Mouse (Mus musculus) erythroid progenitor cell, adult 5-6 weeks (primary cell): Measurements from ENCODE around the gene Rack1. TPM values are rescaled to one million over a fixed set of nuclear protein-coding genes. Genes with fewer than 3 reads are reported as not detected.
"Not testable (repeated sequence)": the region's sequence is repeated elsewhere in the genome, so short reads cannot be mapped to it uniquely, and the experiment has no call there.

Experiments used
- ATAC-seq: replicated peaks from 2 replicates; pipeline ENCODE4 v1.8.0; 2016; ENCODE audit warnings: moderate number of reproducible peaks, mild to moderate bottlenecking, moderate TSS enrichment, inconsistent platforms; ENCODE audit not compliant: poor library complexity, low FRiP score, severe bottlenecking
- total RNA-seq, 2 experiments: library from RNA; stranded (forward) in 1 of 2; stranded (reverse) in 1 of 2; fragments of 150-400 nt in 1 of 2; fragments of 186-747, 209-891 nt in 1 of 2; gene quantifications; 2 replicates each; pipeline versions ENCODE4 v1.2.3 to v1.2.4; 2015 to 2017; ENCODE audit warnings: low replicate concordance in 2 of 2

Rack1 gene
- total RNA-seq (2015; ENCODE audit: low replicate concordance), result 648 and 827 TPM in 2 replicates
- 220 and 369 TPM in 2 replicates for total RNA-seq (2017; ENCODE audit: low replicate concordance)

DNA sequence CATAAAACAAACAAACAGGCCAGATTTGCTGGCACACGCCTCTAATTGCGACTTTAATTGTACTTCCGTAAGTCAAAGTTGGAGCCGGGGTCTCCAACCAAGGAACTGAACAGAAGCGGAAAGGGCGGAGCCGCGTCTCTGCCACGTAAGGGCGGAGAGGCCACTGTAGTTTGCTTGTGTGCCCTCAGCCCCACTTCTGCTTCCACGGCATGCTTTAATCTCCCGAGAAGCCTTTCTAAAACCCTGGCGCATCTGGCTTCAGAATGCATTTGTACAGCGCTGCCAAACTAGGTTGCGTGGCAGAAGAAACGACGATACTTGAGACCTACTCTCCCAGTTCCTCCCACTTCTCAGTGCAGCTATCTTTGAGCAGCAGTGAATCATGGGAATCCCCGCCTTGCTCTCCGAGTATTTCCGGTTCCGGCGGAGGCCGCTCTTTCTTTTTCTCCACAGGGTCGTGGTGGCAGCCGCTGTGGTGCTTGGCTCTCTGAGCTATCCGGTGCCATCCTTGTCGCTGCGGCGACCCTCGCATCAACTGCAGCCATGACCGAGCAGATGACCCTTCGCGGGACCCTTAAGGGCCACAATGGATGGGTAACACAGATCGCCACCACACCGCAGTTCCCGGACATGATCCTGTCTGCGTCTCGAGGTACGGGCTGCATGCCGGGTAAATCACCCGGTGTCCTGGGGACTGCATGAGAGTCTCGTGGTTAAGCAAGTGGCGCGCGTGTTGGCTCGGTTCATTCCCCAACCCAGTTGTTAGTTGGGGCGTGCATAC lies at the start of gene Rack1:
TSS of gene Rack1 (plus strand) at position 412 of the 781 bp plus-strand sequence.
- peak; percentile 94 for ATAC-seq

DNA sequence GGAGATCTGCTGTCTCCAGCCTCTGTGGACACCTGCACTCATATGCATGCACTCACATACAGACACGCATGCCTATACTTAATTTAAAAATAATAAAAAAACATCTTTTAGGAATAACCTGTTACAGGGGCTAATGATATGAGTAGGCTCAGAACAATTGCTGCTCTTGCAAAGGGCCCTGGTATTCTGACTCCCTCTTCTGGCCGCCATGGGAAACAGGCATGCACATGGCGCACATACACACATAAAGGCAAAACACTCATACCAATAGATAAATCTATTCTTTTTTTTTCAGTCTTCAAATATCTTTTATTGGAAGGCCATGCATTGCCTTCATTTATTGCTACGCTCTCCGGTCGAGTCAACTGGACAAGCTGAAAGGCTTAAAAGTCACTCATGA lies 49.7 kb upstream of the Rack1 start:
- ATAC-seq, result no peak

DNA sequence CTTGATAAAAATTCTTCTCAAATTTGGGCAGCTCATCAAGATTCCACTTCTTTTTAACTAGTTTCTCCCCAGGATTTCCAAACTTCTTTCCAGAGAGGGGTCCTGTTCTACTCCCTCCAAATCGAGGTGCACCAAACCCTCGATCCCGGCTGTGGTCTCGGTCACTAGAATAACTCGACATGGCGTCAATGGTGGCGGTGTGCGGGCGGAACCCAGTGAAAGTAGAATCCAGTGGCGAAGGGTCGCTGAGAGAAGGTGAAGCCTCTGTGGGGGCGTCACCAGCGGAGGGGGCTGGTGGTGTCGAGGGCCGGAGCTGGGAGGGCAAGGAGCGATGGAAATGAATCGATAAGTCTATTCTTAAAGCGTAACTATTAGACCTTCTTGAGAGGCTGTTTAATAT lies 46.6 kb upstream of the Rack1 start:
- not testable (repeated sequence) for ATAC-seq

DNA sequence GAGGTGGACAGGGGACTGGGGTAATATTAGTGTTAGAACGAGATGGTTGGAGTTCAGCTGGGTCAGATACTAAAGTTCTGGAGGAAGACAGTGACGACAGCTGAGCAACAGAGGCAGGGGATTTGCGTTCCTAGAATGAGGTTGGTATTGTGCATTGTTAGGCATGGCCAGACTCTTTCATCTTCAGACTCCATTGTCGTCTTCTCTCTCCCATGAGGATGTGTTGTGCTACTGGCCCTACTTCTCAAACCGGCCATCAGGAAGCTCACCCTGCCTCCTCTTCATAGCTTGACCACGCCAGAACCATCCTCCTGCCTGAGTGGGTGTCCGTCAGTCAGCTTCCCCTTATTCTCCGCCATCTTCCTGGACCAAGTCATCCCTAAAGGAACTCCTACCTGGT lies 41.1 kb upstream of the Rack1 start:
- no peak for ATAC-seq

DNA sequence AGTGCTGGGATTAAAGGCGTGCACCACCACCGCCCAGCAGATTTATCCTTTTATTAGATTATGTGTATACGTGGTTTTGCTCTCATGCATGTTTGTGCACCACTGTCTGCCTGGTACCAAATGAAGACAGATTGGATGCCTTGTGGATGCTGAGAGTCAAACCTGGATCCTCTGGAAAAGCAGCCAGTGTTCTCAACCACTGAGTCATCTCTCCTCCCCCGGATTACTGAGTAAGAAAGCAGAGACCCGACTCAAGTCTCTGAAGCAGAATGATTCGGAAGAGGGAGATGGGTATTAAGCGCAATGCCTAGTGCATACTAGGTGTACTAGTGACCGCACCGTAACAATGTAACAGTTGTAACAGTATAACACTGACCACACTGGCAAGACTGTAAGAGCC lies 36.0 kb upstream of the Rack1 start:
- no peak for ATAC-seq

DNA sequence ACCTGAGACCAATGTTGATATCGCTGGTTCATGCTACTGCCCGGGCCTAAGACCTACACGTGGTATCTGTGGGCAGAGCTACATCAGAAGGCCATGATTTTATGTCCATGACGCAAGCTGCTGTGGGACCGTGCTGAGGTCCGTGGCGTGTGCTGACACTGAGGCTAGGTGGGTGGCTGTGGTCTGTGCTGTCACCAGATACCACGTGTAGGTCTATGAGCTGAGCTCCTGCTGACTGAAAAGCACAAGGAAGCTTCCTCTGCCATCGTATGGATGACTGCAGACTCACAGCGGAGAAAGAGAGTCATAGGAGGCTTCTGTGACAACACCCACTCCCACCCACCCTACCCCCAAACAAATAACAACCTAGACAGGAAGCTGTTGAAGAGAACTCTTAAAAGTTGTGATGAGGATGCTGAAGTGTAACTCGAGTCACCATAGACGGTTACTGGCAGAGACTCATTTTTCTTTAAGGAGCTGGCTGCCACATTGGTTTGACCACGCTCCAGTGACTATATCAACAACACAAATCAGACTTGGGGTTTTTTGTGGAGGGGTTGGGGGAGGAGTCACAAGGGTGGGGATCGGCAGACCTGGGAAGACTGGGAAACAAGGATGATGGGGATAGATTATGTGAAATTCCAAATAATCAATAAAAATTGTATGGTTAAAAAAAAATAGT lies 32.8 kb upstream of the Rack1 start:
- no peak for ATAC-seq

DNA sequence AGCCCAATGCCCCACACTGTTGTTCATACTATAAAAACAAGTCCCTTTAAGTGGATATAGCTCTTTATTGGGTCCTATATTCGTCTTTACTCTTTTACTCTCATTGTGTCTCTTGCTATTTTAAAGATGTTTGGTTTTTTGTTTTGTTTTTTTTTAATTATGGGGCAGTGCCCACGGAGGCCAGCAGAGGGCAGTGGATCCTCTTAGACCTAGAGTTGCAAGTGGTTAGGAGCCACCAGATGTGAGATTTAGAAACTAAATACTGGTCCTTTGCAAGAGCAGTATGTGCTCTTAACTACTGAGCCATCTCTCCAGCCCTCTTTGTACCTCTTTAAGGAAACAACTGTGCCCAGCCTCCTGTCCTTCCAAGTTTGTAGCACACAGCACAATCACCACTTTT lies 28.4 kb upstream of the Rack1 start:
- 0 out of 2 replicates have a peak, but pooled peaks have one; percentile 50 for ATAC-seq

DNA sequence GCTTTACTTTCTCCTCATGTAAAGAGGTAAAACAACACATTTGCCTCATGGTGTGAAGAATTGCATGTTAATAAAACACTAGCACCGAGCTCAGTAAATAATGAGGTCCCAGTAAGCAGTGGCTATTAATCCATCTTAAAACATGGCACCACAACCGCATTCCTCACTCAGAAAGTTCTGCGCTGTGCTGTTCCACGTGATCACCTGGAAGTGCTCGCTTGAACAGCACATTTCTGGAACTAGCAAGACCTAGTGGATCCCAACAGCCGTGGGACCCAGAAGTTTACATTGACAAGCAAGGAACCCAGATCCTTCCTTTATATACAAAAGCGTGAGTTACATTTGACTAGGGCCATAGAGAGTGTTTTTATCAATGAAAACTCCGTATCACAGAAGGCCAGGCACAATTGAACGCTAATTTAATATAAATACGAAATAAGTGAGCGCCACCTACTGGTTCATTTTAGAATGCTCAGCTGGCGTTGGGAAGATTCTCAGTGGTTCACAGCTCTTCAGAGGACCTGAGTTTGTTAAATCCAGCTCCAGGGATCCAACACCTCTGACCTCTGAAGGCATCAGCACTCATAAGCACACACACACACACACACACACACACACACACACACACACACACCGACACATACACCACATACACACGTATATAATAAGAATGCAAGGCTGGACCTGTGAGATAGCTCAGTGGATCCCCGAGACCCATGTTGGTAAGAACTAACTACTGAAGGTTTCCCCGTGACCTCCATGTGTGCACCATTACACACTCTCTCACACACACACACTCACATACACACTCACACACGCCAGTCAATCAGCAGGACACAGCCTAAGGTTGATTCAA lies 25.5 kb upstream of the Rack1 start:
- peak; percentile 75 for ATAC-seq

DNA sequence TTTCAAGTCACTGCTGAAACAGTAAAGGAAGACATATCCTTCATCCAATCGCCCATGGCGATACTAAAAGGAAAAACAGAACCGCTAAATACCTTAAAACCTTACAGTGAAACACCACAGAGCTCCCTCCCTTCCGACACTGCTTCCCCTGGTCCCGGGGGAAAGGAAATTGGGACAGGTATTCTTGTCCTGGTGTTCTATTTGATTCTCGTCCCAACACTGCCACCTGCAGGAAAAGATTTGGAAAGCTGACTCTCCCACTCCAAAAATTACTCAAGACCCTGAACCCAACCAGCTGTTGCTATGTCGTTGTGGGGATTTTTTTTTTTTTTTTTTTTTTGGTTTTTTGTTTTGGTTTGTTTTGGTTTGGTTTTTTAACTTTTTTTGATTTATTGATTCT lies 24.6 kb upstream of the Rack1 start:
- no peak for ATAC-seq

DNA sequence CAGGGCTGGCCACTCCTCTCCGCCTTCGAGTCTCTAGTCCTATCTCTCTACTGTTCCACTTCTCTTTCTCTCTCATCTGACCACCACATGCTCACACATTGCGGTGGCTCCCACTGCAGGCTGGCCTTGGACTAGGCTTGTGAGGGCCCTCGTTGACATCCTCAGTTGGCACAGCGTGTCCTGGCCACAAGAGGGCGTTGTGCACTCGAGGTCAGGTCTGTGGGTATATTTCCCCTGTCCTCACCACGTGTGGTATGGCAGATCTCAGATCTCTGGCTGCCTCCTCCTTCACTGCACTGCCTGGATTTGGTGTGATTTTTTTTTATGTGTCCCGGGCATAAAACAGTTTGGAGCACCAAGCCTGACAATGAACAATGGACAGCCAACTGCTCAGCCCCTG lies 23.5 kb upstream of the Rack1 start:
- no peak for ATAC-seq

DNA sequence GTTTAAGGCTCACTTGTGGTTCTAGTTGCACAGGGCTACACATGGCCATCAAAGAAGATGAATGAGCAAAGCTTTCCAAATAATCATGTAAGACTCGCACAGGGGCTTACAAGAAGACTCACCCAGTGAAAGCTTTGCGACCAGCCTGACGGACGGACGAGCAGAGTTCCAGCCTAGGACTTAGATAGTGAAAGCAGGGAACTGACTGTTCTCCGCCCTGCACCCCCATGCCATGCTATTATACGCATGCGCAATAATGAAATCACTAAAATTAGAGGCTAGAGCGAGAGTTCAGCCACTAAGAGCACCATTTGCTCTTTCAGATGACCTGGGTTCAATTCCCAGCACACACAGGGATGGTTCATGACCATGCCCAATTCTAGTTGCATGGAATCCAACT lies 22.8 kb upstream of the Rack1 start:
- no peak for ATAC-seq

DNA sequence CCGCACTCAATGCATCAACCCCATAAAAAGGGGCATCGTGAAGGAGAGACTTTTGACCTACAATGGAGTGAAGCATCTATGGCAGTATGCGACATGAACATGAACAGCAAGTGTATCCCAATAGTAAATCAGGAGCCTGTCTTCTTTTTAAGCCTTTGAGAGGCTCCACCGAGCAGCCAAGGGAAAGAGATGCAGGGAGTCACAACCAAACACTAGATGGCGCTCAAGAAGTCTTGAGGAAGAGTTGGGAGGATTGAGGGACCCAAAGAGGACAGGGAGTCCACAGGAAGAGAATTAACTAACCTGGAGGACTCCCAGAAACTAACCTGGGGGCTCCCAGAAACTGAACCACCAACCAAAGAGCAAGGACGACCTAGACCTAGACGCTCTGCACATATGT lies 20.7 kb upstream of the Rack1 start:
- no peak for ATAC-seq

DNA sequence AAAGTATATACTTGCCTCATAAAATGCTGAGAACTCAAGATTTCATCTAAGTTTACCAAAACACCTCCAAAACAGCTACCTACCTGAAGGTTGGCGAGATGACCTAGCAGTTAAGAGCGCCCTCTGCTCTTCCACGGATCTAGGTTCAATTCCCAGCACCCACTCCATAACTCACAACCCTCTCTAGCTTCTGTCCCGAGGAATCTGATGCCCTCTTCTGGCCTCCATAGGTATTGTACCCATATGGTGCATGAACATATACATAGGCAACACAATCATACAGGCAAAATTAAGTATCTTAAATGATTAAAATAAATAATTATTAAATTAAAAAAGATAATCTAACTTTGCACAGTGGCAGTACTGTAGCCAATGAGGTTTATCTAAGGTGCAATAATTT lies 17.9 kb upstream of the Rack1 start:
- no peak for ATAC-seq

DNA sequence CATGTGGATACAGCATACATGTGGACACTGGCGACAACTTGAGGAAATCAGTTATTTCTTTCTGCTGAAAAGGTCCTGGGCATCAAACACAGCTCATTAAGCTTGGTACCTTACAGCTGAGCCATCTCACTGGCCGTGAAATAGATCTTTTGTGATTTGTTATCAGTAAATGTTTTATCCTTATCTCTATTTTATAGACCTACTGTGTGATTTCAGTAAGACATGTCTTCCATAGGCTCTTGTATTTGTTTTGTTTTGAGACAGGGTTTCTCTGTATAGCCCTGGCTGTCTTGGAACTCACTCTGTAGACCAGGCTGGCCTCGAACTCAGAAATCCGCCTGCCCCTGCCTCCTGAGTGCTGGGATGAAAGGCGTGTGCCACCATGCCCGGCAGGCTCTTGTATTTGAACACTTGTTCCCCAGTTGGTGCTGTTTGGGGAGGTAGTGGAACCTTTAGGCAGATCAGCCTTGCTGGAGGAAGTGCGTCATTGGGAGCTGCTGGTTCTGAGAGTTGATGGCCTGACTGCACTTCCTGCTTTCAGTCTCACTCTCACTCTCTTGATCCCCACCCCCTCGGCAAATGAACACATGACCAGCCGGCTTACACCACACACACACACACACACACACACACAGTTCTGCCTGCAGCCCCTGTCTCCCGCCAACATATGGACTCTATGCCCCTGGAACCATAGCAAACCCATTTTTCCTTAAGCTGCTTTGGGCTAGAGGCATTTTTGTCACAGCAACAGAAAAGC lies 12.5 kb upstream of the Rack1 start:
- ATAC-seq, result no peak; the same call in 1 of the 2 replicates

DNA sequence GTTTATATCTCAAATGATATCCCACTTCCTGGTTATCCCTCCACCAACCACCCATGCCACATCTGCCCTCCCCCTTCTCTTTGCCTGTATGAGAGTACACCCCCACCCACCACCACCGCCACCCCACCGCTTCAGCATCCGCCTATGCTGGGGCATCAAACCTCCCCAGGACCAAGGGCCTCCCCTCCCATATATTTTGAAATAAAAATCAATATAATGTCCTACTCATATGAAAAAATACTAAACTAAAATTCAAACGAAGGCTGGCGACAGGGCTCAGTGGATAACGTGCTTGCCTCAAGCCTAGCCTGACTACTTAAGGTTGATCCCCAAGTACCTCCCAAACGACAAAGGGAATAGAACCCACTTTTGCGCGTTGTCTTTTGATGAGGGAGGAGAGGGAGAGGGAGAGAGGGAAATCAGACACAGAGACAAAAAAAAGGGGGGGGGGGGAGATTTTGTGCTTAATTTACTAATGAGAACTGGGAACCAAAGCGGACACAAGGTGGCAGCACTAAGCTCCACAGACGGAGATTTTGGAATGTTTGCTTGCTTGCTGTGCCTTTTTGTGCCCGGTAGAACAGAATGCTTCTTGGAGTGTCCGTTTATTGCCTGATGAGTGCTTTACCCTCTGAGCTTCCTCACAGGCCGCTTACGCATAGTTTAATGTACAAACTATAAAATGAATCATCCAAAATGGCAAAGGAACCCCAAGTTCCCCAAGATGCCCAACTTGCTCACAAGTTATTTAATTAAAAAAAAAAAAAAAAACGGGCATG lies 11.6 kb upstream of the Rack1 start:
- peak; percentile 62 for ATAC-seq

DNA sequence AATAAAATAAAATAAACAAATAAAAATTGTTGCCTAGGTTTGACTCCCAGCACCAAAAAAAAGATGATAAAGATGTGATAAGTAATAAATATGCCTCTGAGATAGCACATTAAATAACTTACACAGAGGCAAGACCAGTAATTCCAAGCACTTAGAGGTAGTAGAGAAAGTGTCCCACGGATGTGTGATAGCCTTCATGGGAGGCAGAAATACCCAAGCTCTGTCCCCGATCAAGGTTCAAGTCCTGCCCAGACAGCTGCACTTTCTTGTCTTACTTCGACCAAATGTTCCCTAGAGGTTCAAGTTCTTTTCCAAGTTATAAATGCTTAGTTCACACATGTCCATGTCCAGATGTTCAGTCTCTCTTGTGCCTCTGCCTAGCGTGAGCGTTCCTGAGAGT lies 10.9 kb upstream of the Rack1 start:
- ATAC-seq, result no peak

DNA sequence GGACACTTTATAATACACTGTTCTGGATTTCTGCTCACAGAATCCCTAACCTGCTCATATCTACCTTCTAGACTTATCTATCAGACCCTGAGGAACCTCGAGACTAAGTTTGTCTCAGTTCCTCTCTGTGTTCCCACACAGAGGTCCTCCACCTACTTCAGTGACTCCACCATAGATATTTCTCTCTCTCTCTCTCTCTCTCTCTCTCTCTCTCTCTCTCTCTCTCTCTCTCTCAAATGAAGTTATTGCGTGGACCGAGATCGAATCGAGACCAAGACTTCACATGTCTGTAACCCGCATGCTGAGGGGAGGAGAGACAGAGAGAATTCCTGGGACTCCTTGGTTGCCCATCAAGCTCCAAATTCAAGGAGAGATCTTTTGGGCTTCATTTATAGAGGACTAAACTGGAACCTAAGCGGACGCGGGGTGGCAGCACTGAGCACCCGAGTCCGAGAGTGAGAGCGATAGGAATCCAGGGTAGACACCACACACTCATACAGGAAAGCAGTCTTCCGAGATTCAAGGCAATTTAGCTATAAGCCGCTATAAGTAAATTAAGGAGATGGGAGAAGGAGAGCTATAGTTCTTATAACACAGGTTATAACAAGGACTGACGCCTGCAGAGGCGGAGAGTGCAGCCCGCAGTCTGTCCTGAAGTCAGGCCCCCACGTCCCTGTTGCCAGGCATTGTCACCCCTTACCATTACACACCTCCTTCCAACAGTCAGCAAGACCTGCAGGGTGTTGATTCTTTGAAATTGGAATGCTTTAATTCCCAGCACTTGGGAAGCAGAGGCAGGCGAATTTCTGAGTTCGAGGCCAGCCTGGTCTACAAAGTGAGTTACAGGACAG lies 9.9 kb upstream of the Rack1 start:
- peak; percentile 89 for ATAC-seq

DNA sequence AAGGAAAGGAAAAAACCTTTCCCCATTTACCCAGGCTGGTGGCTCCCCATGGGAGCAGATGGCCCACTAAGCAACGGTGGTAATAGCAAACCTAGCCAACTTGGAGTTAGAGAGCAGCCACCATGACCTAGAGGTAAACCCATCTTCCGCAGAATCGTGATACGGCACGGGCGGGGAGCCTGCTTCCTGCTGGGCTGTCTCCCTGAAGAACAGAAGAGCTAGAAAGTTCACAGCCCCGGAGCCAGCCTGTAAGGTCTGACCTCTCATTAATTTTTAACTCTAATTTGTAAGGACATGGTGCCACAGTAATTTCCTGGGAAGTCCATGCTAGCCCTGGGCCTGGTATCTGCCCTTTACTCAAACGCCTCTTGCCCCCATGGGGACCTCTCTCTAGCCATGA lies 9.2 kb upstream of the Rack1 start:
- no peak for ATAC-seq
